Mouse (Mus musculus): Measurements from ENCODE around the gene Hadha. TPM values are rescaled to one million over a fixed set of nuclear protein-coding genes. Genes with fewer than 3 reads are reported as not detected.

The Hadha gene
- polyA plus RNA-seq, 1 experiment: 119 TPM

DNA sequence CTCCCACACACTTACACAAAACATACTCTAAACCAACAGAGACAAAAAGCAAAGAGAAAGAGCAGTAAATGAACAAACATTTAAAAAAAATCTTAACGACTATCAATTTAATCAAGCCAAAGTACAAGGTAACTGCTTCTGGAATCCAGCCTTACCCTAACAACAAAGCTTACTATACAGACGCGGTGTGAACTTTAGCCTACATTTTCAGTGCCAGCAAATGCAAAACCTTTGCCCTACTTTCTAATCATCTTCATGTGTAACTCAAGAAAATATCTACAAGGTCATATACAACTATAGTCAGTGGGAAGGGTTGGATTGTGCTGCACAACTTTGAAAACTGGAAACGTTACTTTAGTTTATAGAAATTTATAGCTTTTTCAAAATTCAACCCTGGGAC is 3.0 kb downstream of the Hadha start:
- no peak overlapping the region for H3K4me3 ChIP-seq
- no peak overlapping the region for H3K4me2 ChIP-seq (ENCODE audit: low read depth)
- H3ac ChIP-seq (ENCODE audit: control insufficient read depth, insufficient read length): no peak overlapping the region
- H3K36me3 ChIP-seq (ENCODE audit: control insufficient read depth, insufficient read depth): peaks cover 3% of the 10 kb centered on the region
- no peaks in the 10 kb centered on the region for H3K27me3 ChIP-seq (ENCODE audit: control insufficient read depth, insufficient read depth, insufficient read length)
- H3K79me2 ChIP-seq (ENCODE audit: control insufficient read depth, insufficient read depth): peaks cover 72% of the 10 kb centered on the region
- TF ChIP-seq USF1 (IDR thresholded peaks at IDR 0.05; ENCODE audit: low read depth) (no peak), REST (IDR thresholded peaks at IDR 0.05; ENCODE audit: insufficient read depth, insufficient read length) (no peak), TCF12 (IDR thresholded peaks at IDR 0.05; ENCODE audit: insufficient read depth, poor library complexity, severe bottlenecking) (no peak), MYOD1 (IDR thresholded peaks at IDR 0.05; ENCODE audit: control insufficient read depth in 1 of 3, insufficient read length in 2 of 3, low read depth in 2 of 3) (no peak), MYOG (IDR thresholded peaks at IDR 0.05; ENCODE audit: control insufficient read depth in 1 of 3, insufficient read depth in 1 of 3, insufficient read length in 2 of 3, low read depth in 2 of 3) (no peak), SRF (IDR thresholded peaks at IDR 0.05; ENCODE audit: control insufficient read depth, insufficient read length, low read depth) (no peak), MAX (IDR thresholded peaks at IDR 0.05; ENCODE audit: low read depth) (no peak)

DNA sequence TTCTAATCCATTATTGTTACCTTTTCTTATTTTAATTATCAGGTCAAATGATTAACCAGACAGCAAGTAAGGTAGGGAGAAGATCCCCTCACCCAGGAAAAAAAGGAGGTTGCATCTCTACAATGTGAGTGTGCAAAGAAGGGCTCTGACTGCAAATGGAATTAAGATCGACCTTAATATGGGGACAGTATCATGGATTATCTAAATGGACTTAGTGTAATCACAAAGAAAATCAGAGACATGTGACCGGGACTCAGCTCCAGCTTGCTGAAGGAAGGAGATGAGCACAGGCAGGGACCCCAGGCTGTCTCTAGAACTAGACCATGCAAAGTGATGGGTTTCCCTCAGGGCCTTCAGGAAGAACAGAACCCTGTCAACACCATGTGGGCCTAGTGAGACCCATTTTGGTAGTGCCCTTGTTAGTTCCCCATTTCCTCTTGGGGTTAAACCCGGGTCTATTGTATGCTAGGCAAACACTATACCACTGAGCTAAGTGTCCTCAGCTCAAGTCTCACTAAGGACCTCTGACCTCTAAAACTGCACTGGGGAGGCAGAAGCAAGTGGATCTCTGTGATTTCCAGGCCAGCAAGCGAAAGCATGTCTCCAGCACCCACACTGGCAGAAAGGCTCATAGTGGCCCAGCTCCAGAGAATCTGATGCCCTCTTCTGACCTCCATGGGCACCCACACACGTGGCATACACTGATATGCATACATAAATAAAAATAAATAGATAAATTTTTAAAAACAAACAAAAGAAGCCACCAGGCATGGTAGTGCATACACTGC is 6.6 kb downstream of the Hadha start:
- Histone ChIP-seq H3K27me3 (ENCODE audit: control insufficient read depth, insufficient read depth, insufficient read length) (no peaks in the 10 kb centered on the region), H3ac (ENCODE audit: control insufficient read depth, insufficient read length) (no peak overlapping the region), H3K79me2 (ENCODE audit: control insufficient read depth, insufficient read depth) (peaks cover 44% of the 10 kb centered on the region), H3K4me3 (no peak overlapping the region), H3K4me2 (ENCODE audit: low read depth) (no peak overlapping the region), H3K36me3 (ENCODE audit: control insufficient read depth, insufficient read depth) (peaks cover 32% of the 10 kb centered on the region)
- TF ChIP-seq MAX (IDR thresholded peaks at IDR 0.05; ENCODE audit: low read depth): no peak
- TF ChIP-seq TCF12 (IDR thresholded peaks at IDR 0.05; ENCODE audit: insufficient read depth, poor library complexity, severe bottlenecking): no peak
- no peak for TF ChIP-seq CEBPB (IDR thresholded peaks at IDR 0.05; ENCODE audit: insufficient read depth, poor library complexity, severe bottlenecking)
- TF ChIP-seq USF1 (IDR thresholded peaks at IDR 0.05; ENCODE audit: low read depth): no peak
- no peak for TF ChIP-seq REST (IDR thresholded peaks at IDR 0.05; ENCODE audit: insufficient read depth, insufficient read length)
- no peak for TF ChIP-seq SRF (IDR thresholded peaks at IDR 0.05; ENCODE audit: control insufficient read depth, insufficient read length, low read depth)
- TF ChIP-seq E2F4 (IDR thresholded peaks at IDR 0.05; ENCODE audit: insufficient read depth): no peak
- no peak for TF ChIP-seq POLR2AphosphoS2 (IDR thresholded peaks at IDR 0.05; ENCODE audit: insufficient read length, low read depth)
- TF ChIP-seq MYOD1 (IDR thresholded peaks at IDR 0.05; ENCODE audit: control insufficient read depth in 1 of 3, insufficient read length in 2 of 3, low read depth in 2 of 3): no peak
- TF ChIP-seq POLR2A (IDR thresholded peaks at IDR 0.05; ENCODE audit: insufficient read length, low read depth): no peak

DNA sequence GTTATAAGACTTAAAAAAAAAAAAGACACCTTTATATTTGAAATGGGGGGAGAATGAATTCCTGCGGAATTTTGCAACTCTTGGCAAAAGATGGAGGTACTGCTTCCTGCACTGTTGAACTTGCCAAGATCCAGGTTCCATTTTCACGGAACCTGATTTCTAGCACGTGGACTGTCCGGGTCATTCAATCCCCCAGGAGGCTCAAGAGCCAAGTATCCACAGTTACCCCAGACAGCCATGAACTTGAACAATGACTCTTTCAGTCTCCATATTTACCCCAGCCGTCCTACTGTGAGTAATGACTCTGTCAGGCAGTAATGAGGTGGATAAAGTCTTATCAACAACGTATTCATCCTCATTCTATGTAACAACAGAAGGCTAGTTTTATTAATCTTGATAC is 8.4 kb downstream of the Hadha start:
- Histone ChIP-seq H3K79me2 (ENCODE audit: control insufficient read depth, insufficient read depth) (peaks cover 26% of the 10 kb centered on the region), H3K27me3 (ENCODE audit: control insufficient read depth, insufficient read depth, insufficient read length) (no peaks in the 10 kb centered on the region), H3ac (ENCODE audit: control insufficient read depth, insufficient read length) (no peak overlapping the region), H3K36me3 (ENCODE audit: control insufficient read depth, insufficient read depth) (peaks cover 44% of the 10 kb centered on the region), H3K4me3 (no peak overlapping the region), H3K4me2 (ENCODE audit: low read depth) (no peak overlapping the region)
- TF ChIP-seq E2F4 (IDR thresholded peaks at IDR 0.05; ENCODE audit: insufficient read depth) (no peak), SRF (IDR thresholded peaks at IDR 0.05; ENCODE audit: control insufficient read depth, insufficient read length, low read depth) (no peak), MYOG (IDR thresholded peaks at IDR 0.05; ENCODE audit: control insufficient read depth in 1 of 3, insufficient read depth in 1 of 3, insufficient read length in 2 of 3, low read depth in 2 of 3) (no peak), REST (IDR thresholded peaks at IDR 0.05; ENCODE audit: insufficient read depth, insufficient read length) (no peak), MYOD1 (IDR thresholded peaks at IDR 0.05; ENCODE audit: control insufficient read depth in 1 of 3, insufficient read length in 2 of 3, low read depth in 2 of 3) (no peak), POLR2AphosphoS2 (IDR thresholded peaks at IDR 0.05; ENCODE audit: insufficient read length, low read depth) (no peak), MAX (IDR thresholded peaks at IDR 0.05; ENCODE audit: low read depth) (no peak), CEBPB (IDR thresholded peaks at IDR 0.05; ENCODE audit: insufficient read depth, poor library complexity, severe bottlenecking) (no peak), POLR2A (IDR thresholded peaks at IDR 0.05; ENCODE audit: insufficient read length, low read depth) (no peak), TCF3 (IDR thresholded peaks at IDR 0.05; ENCODE audit: insufficient read length, low read depth) (no peak), USF1 (IDR thresholded peaks at IDR 0.05; ENCODE audit: low read depth) (no peak)

DNA sequence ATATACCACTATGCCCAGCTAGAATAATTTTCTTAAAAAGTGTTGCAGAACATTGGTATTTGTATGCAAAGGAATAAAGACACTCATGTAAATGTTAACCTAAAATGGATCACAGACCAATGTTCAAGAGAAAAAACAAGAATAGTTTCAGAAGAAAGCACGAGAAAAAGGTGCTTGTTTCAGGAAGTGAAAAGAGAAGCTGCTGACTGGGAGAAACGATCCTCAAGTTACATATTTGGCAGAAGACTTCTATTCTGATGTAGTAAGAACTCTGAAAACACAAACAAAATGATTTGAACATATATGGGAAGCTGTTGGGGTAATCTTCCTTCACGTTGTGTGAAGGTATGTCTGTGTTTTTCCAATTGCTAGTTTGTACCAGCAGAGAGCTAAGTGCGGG is 16.8 kb downstream of the Hadha start:
- Histone ChIP-seq H3K4me2 (ENCODE audit: low read depth) (no peak overlapping the region), H3K79me2 (ENCODE audit: control insufficient read depth, insufficient read depth) (no peaks in the 10 kb centered on the region), H3K4me3 (no peak overlapping the region), H3ac (ENCODE audit: control insufficient read depth, insufficient read length) (no peak overlapping the region), H3K27me3 (ENCODE audit: control insufficient read depth, insufficient read depth, insufficient read length) (no peaks in the 10 kb centered on the region), H3K36me3 (ENCODE audit: control insufficient read depth, insufficient read depth) (peaks cover 42% of the 10 kb centered on the region)
- no peak for TF ChIP-seq MYOD1 (IDR thresholded peaks at IDR 0.05; ENCODE audit: control insufficient read depth in 1 of 3, insufficient read length in 2 of 3, low read depth in 2 of 3)
- no peak for TF ChIP-seq TCF12 (IDR thresholded peaks at IDR 0.05; ENCODE audit: insufficient read depth, poor library complexity, severe bottlenecking)

DNA sequence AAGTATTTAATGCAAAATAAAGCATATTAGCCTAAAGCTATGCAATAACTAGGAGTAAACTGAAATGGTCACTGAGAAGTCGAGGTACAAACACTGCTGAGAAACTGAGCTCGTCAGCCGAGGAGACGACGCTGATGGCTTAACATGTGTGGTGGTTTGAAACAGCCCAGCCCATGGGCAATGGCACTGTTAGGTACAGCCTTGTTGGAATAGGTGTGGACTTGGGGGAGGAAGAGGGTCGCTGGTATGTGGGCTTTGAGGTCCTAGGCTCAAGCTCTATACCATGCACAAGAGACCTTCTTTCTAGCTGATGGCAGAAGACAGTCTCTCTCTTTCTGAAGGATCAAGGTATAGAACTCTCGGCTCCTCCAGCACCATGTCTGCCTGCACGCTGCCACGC is 17.7 kb downstream of the Hadha start:
- peaks cover 39% of the 10 kb centered on the region for H3K36me3 ChIP-seq (ENCODE audit: control insufficient read depth, insufficient read depth)
- no peak overlapping the region for H3K4me2 ChIP-seq (ENCODE audit: low read depth)
- H3ac ChIP-seq (ENCODE audit: control insufficient read depth, insufficient read length): no peak overlapping the region
- TF ChIP-seq SRF (IDR thresholded peaks at IDR 0.05; ENCODE audit: control insufficient read depth, insufficient read length, low read depth): no peak
- TF ChIP-seq E2F4 (IDR thresholded peaks at IDR 0.05; ENCODE audit: insufficient read depth): no peak
- TF ChIP-seq USF1 (IDR thresholded peaks at IDR 0.05; ENCODE audit: low read depth): no peak
- TF ChIP-seq MYOD1 (IDR thresholded peaks at IDR 0.05; ENCODE audit: control insufficient read depth in 1 of 3, insufficient read length in 2 of 3, low read depth in 2 of 3): no peak
- TF ChIP-seq REST (IDR thresholded peaks at IDR 0.05; ENCODE audit: insufficient read depth, insufficient read length): no peak
- no peak for TF ChIP-seq MAX (IDR thresholded peaks at IDR 0.05; ENCODE audit: low read depth)
- no peak for TF ChIP-seq TCF12 (IDR thresholded peaks at IDR 0.05; ENCODE audit: insufficient read depth, poor library complexity, severe bottlenecking)
- no peak for TF ChIP-seq CEBPB (IDR thresholded peaks at IDR 0.05; ENCODE audit: insufficient read depth, poor library complexity, severe bottlenecking)
- TF ChIP-seq POLR2AphosphoS2 (IDR thresholded peaks at IDR 0.05; ENCODE audit: insufficient read length, low read depth): no peak
- TF ChIP-seq POLR2A (IDR thresholded peaks at IDR 0.05; ENCODE audit: insufficient read length, low read depth): no peak
- no peak for TF ChIP-seq TCF3 (IDR thresholded peaks at IDR 0.05; ENCODE audit: insufficient read length, low read depth)
- no peak for TF ChIP-seq MYOG (IDR thresholded peaks at IDR 0.05; ENCODE audit: control insufficient read depth in 1 of 3, insufficient read depth in 1 of 3, insufficient read length in 2 of 3, low read depth in 2 of 3)
- H3K27me3 ChIP-seq (ENCODE audit: control insufficient read depth, insufficient read depth, insufficient read length): no peaks in the 10 kb centered on the region
- H3K4me3 ChIP-seq: no peak overlapping the region
- no peaks in the 10 kb centered on the region for H3K79me2 ChIP-seq (ENCODE audit: control insufficient read depth, insufficient read depth)

Measured in myocyte (in vitro differentiated cells).